Mouse (Mus musculus): ENCODE results near the gene Ackr2.
A peak's percentile ranks its signal among the peaks of the same experiment; 100 is the strongest.

Gene Ackr2

GRCm38 (mm10) chr9:121898245-121898644 lies at the start of gene Ackr2:
Gene Ackr2 (plus strand): TSS chr9:121898355.
- peak; percentile 2 for DNase-seq

GRCm38 (mm10) chr9:121854246-121854645 lies 43.9 kb upstream of the Ackr2 start:
- DNase-seq, result no peak

- peak; percentile 55 for DNase-seq
Observed at GRCm38 (mm10) chr9:121856649-121857416, 41.3 kb upstream of the Ackr2 start.

- peak; percentile 99 for DNase-seq
Observed at GRCm38 (mm10) chr9:121857474-121858152, 40.5 kb upstream of the Ackr2 start.

- DNase-seq, result no peak
Observed at GRCm38 (mm10) chr9:121858153-121858488, 40.0 kb upstream of the Ackr2 start, which contains the start of gene Higd1a. Gene Higd1a (minus strand): TSS chr9:121858362.

- DNase-seq, result no peak
Observed at GRCm38 (mm10) chr9:121859345-121859744, 38.8 kb upstream of the Ackr2 start.

GRCm38 (mm10) chr9:121860921-121861320 lies 37.2 kb upstream of the Ackr2 start:
- DNase-seq, result no peak

GRCm38 (mm10) chr9:121864837-121865236 lies 33.3 kb upstream of the Ackr2 start:
- DNase-seq, result no peak

GRCm38 (mm10) chr9:121865425-121866008 lies 32.6 kb upstream of the Ackr2 start:
- DNase-seq, result no peak

- DNase-seq, result no peak
Observed at GRCm38 (mm10) chr9:121867632-121868031, 30.5 kb upstream of the Ackr2 start.

GRCm38 (mm10) chr9:121868236-121868635 lies 29.9 kb upstream of the Ackr2 start:
- no peak for DNase-seq

GRCm38 (mm10) chr9:121869432-121869831 lies 28.7 kb upstream of the Ackr2 start:
- no peak for DNase-seq

- no peak for DNase-seq
Observed at GRCm38 (mm10) chr9:121869973-121870515, 28.1 kb upstream of the Ackr2 start.

- no peak for DNase-seq
Observed at GRCm38 (mm10) chr9:121872062-121872683, 26.0 kb upstream of the Ackr2 start.

GRCm38 (mm10) chr9:121873578-121873977 lies 24.6 kb upstream of the Ackr2 start:
- DNase-seq, result no peak

GRCm38 (mm10) chr9:121877052-121877740 lies 21.0 kb upstream of the Ackr2 start:
- DNase-seq, result peak; percentile 23

GRCm38 (mm10) chr9:121880840-121881239 lies 17.3 kb upstream of the Ackr2 start:
- peak; percentile 67 for DNase-seq

GRCm38 (mm10) chr9:121881301-121881700 lies 16.9 kb upstream of the Ackr2 start:
- no peak for DNase-seq

GRCm38 (mm10) chr9:121882015-121882457 lies 16.1 kb upstream of the Ackr2 start:
- peak; percentile 13 for DNase-seq

GRCm38 (mm10) chr9:121889927-121890440 lies 8.2 kb upstream of the Ackr2 start:
- no peak for DNase-seq

GRCm38 (mm10) chr9:121890441-121890941 lies 7.7 kb upstream of the Ackr2 start:
- DNase-seq, result peak; percentile 48

- no peak for DNase-seq
Observed at GRCm38 (mm10) chr9:121891301-121891700, 6.9 kb upstream of the Ackr2 start.

Data from liver (tissue).